Mouse (Mus musculus) layer of hippocampus, adult 18-20 months (tissue): Measurements from ENCODE around the gene Rrp12. TPM values are rescaled to one million over a fixed set of nuclear protein-coding genes. Genes with fewer than 3 reads are reported as not detected.
"Not testable (repeated sequence)": the region's sequence is repeated elsewhere in the genome, so short reads cannot be mapped to it uniquely, and the experiment has no call there.

Experiments used
- DNase-seq, 2 experiments: peaks; one replicate each; pipeline ENCODE4 v3.0.0; 2022; ENCODE audit warnings: low spot score in 2 of 2
- total RNA-seq, 2 experiments: library from RNA; stranded (reverse); gene quantifications; 2 replicates each; pipeline ENCODE4 v1.2.3; 2021

The Rrp12 gene
- total RNA-seq, 2 experiments from 2014 or later: 31.8 to 32.2 TPM

GRCm38 (mm10) chr19:41906311-41907078 lies 10.5 kb upstream of the Rrp12 start:
- DNase-seq: no peak

- DNase-seq: no peak
Observed at GRCm38 (mm10) chr19:41905246-41905645, 9.3 kb upstream of the Rrp12 start.

GRCm38 (mm10) chr19:41902848-41903593 lies 7.0 kb upstream of the Rrp12 start:
- DNase-seq: no peak

- no peak for DNase-seq
Observed at GRCm38 (mm10) chr19:41901696-41902095, 5.7 kb upstream of the Rrp12 start.

GRCm38 (mm10) chr19:41900495-41901090 lies 4.6 kb upstream of the Rrp12 start:
- DNase-seq: no peak

- peak in 1 of 2 experiments; percentile 48 for DNase-seq
Observed at GRCm38 (mm10) chr19:41898860-41899259, 2.9 kb upstream of the Rrp12 start.

- no peak for DNase-seq
Observed at GRCm38 (mm10) chr19:41896319-41896711, 342 bp upstream of the Rrp12 start.

GRCm38 (mm10) chr19:41894959-41895358 lies 1.0 kb downstream of the Rrp12 start:
- no peak for DNase-seq

- DNase-seq: no peak
Observed at GRCm38 (mm10) chr19:41888191-41888590, 7.8 kb downstream of the Rrp12 start.

- DNase-seq: no peak
Observed at GRCm38 (mm10) chr19:41883882-41884281, 12.1 kb downstream of the Rrp12 start.

GRCm38 (mm10) chr19:41881842-41882241 lies 14.1 kb downstream of the Rrp12 start:
- no peak for DNase-seq

GRCm38 (mm10) chr19:41874356-41874755 lies 21.6 kb downstream of the Rrp12 start:
- no peak for DNase-seq

- peak in 1 of 2 experiments; percentile 47 for DNase-seq
Observed at GRCm38 (mm10) chr19:41872285-41872684, 23.7 kb downstream of the Rrp12 start.

GRCm38 (mm10) chr19:41869946-41870345 lies 26.0 kb downstream of the Rrp12 start:
- DNase-seq: not testable (repeated sequence)

GRCm38 (mm10) chr19:41869296-41869695 lies 26.7 kb downstream of the Rrp12 start:
- peak in 1 of 2 experiments; percentile 50 for DNase-seq

- no peak for DNase-seq
Observed at GRCm38 (mm10) chr19:41866707-41867106, 29.3 kb downstream of the Rrp12 start.

GRCm38 (mm10) chr19:41857816-41858310 lies 38.1 kb downstream of the Rrp12 start:
- DNase-seq: peak in 1 of 2 experiments; percentile 24

- DNase-seq: no peak
Observed at GRCm38 (mm10) chr19:41857086-41857762, 38.7 kb downstream of the Rrp12 start.

- DNase-seq: no peak
Observed at GRCm38 (mm10) chr19:41852423-41852822, 43.5 kb downstream of the Rrp12 start.

- DNase-seq: no peak
Observed at GRCm38 (mm10) chr19:41850719-41851543, 45.0 kb downstream of the Rrp12 start.
